Mouse (Mus musculus) cerebellum, adult 2 months (tissue): ENCODE results near the gene Tpmt.

Experiments
- CTCF ChIP-seq: fragments of 200-500 bp; IDR thresholded peaks from 2 replicates; pipeline ENCODE4 v1.5.1; 2011; ENCODE audit warnings: low read depth, mild to moderate bottlenecking, control low read depth, low read length, moderate library complexity, borderline replicate concordance; ENCODE audit not compliant: insufficient read depth
- POLR2A ChIP-seq: fragments of 200-500 bp; IDR thresholded peaks from 2 replicates; pipeline ENCODE4 v1.6.1; 2011; ENCODE audit warnings: low read length, control low read depth, borderline replicate concordance; ENCODE audit not compliant: insufficient read depth

DNA sequence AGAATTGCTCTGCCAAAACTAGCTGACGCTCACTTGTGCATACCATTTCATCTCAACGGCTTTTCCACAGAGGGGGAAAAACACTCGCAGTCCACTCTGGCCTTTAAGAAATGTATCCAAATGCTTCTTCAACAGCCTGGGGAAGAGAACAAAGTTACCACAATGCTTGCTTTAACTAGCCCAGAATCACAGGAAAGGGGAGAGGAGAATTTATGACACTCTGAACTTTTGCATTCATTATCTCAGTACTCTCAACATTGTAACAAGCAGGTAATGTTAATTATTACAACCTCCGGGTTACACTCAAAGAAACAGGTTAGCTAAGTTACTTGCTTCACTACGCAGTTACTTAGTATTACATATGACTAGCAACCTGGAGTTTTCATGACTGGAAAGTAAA lies 4.5 kb downstream of the Tpmt start:
- TF ChIP-seq POLR2A (no peak), CTCF (no peak)
